Mouse (Mus musculus) monocyte, adult 5-6 weeks (primary cell): ENCODE results near the gene Klf5. TPM values are rescaled to one million over a fixed set of nuclear protein-coding genes. Genes with fewer than 3 reads are reported as not detected.

Experiments used
- ATAC-seq: fragments of 153-309, 156-312 bp; replicated peaks from 2 replicates; pipeline ENCODE4 v1.8.0; 2017; ENCODE audit warnings: mild to moderate bottlenecking; ENCODE audit not compliant: low TSS enrichment, insufficient number of reproducible peaks, severe bottlenecking, poor library complexity, low FRiP score
- total RNA-seq: library from RNA; stranded (forward); fragments of 200-1000, 200-491, 200-594 nt; gene quantifications from 3 replicates; pipeline ENCODE4 v1.2.3, GENCODE M21; 2017

The Klf5 gene
- total RNA-seq, 1 experiment from 2014 or later: 2.8 TPM

DNA sequence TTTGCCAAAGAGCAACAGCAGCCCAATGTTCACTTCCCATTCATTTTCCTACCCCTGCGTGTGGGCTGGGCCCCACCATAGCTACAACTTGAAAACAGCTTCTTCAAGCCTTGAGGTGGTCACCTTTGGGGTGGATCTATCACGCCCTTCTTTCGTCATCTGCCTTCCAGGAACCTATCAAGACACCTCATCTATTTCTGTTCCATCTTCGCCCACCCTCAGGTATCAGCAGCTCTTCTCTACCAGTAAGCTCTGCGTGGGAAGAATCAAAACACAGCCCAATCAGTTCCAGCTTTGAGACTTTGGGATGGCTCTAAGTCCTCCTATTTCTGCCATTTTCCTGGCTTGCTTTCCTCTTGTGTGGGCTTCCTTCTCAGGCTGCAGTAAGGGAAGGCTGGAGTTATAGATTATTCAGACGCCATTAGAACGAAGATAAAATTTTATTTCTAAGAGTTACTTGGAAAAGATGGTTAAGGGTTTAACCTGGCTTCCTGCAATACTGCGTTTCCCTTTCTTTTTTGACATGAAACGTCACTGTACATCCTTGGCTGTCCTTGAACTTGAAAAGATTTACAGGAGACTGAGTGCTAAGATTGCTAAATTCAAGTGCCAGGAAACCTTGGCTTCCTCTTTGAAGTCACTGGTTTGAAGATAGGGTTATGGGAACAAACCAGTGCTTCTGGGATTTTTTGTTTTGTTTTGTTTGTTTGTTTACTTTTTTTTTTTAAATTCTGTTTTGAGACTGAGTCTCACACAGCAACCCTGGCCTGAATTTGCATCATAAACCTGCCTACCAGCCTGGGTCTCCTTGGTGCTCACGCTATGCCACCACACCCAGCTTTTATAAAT lies 56.5 kb downstream of the Klf5 start:
- no peak for ATAC-seq

DNA sequence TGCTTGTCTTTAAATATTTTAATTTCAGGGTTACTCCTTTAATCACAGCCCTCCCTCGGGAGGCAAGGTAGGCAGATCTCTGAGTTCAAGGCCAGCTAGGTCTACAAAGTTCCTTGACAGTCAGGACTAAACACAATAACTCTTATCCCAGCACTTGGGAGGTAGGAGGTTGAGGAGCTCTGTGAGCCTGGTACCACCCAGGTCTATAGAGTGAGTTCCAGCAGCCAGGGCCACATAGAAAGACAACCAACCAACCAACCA lies 57.0 kb downstream of the Klf5 start:
- no peak for ATAC-seq

DNA sequence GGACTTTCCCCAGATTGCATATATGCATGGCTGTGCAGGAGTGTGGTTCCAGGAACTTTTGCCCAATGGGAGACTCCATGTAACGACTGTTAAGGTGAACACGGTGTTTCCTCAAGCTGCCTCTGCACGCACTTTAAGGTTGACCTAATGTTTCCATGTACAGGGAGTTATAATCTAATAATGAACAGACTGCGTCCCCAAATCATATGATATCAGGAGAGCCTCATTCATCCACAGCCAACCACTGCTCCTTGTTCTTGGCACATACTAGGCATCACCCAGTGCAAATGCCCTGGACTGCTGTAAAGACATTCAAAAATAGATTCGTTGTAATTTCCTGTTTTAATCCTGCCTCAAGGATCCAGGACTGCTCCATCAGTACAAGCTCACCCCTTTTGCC lies 64.5 kb downstream of the Klf5 start:
- no peak for ATAC-seq

- no peak for ATAC-seq
These were observed 65.7 kb downstream of the Klf5 start for GRCm38 (mm10) chr14:99364007-99364784.

Other genes starting within 250 kb of the Klf5 start
- 30.0 to 60.2 TPM (median 31.0 TPM) in 3 replicates for gene Pibf1, start 199.3 kb upstream of the Klf5 start, total RNA-seq
- gene Dis3, start 198.9 kb upstream of the Klf5 start, total RNA-seq: 6.2 to 19.3 TPM (median 18.0 TPM) in 3 replicates